Mouse (Mus musculus): ENCODE measurements around the gene Piezo1.

- TF ChIP-seq CTCF (IDR thresholded peaks at IDR 0.05; ENCODE audit: low read depth) = no peak
- TF ChIP-seq EP300 (optimal IDR thresholded peaks at IDR 0.05) = no peak
These were observed 44.9 kb upstream of the Piezo1 start for GRCm38 (mm10) chr8:122596031-122596430.
